9 mouse cellular contexts compared by ENCODE assay signal in the genomic region with DNA sequence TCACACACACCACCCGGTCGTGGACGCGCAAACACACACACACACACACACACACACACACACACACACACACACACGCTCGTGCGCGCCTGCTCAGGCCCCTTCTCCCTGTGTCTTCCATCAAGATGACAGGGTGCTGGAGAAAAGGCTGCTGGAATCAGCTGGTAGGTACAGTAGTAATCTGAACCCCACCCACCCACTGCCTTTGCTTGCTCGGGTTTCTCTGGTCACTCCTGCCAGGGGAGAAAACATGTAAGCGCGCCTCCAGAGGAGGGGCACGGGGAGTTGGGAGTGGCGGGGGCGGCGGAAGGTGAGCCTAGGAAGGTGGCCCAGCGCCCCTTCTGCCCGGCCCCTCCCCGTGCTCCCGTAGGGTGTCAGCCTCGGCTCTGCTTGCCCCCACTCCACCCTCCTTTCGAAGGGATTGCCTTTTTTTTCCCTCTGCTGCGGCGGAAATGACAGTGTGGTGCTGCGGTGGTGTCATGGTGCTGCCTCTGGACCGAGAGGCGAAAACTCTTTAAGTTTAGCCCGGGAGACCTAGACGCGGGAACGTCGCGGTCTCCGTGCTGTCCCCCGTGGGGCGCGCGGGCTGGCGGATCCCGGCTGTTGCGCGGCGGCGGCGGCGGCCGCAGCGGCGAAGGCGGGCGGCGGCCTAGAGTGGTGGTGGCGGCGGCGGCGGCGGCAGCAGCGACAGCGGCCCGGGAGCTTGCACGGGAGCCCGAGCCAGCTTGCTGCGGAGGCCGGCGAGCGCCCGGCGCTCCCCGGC. TPM values are rescaled to one million over a fixed set of nuclear protein-coding genes. Genes with fewer than 3 reads are reported as not detected.
DNase-seq lines count a peak whose midpoint lies in the region; ATAC-seq and TF ChIP-seq lines count a peak whose summit lies in the region.
"Had no signal": no experiment of that assay in that cellular context is flagged by ENCODE, and none has a peak within 500 bp of the region (broad histone marks: within the 10 kb centered on the region; RNA-seq: fewer than 3 reads in every experiment).

Mid2 (plus strand) TSS at position 121 of the 763 bp plus-strand sequence.

- peak within 1 kb of the TSS; percentile 63 for H3K4me3 ChIP-seq in embryonic facial prominence, embryonic 10.5 days
- peak within 1 kb of the TSS; percentile 64 for H3K4me3 ChIP-seq in heart, adult 2 months
- peak within 1 kb of the TSS; percentile 55 for H3K4me3 ChIP-seq in intestine, postnatal 0 days (ENCODE audit: low read depth, low read length)
- H3K4me3 ChIP-seq in limb, embryonic 10.5 days = peak within 1 kb of the TSS; percentile 61
- H3K4me3 ChIP-seq in midbrain, embryonic 12.5 days = peak within 1 kb of the TSS; percentile 55
- peak within 1 kb of the TSS; percentile 55 for H3K4me3 ChIP-seq in stomach, embryonic 15.5 days (replicated peaks)

- TF ChIP-seq CTCF in heart, adult 2 months (IDR thresholded peaks at IDR 0.05) = no peak
- TF ChIP-seq CTCF in intestine, postnatal 0 days (IDR thresholded peaks at IDR 0.05; ENCODE audit: low read depth) = no peak

- peak within 1 kb of the TSS; percentile 70 for H3K4me2 ChIP-seq in intestine, postnatal 0 days (replicated peaks; ENCODE audit: low read depth)
- peak within 1 kb of the TSS; percentile 65 for H3K4me2 ChIP-seq in midbrain, embryonic 12.5 days (replicated peaks)
- H3K4me2 ChIP-seq in stomach, embryonic 15.5 days = peak within 1 kb of the TSS; percentile 56

- 32% methylated on average over 68 of the region's 68 CpGs for WGBS in embryonic facial prominence, embryonic 10.5 days
- 25% methylated on average over 56 of the region's 68 CpGs for WGBS in heart, adult 2 months
- WGBS in intestine, postnatal 0 days = 25% methylated on average over 45 of the region's 68 CpGs
- WGBS in limb, embryonic 10.5 days = 24% methylated on average over 63 of the region's 68 CpGs
- WGBS in midbrain, embryonic 12.5 days = 20% methylated on average over 40 of the region's 68 CpGs
- 11% methylated on average over 56 of the region's 68 CpGs for WGBS in stomach, embryonic 15.5 days

- H3K79me2 ChIP-seq in heart, adult 2 months (replicated peaks; ENCODE audit: control insufficient read depth, insufficient read depth, low read length) = no peaks in the 10 kb centered on the region

- H3K4me1 ChIP-seq in embryonic facial prominence, embryonic 10.5 days = no peaks in the 10 kb centered on the region
- H3K4me1 ChIP-seq in heart, adult 2 months (ENCODE audit: control insufficient read depth, insufficient read depth, low read length) = peaks cover 1% of the 10 kb centered on the region; the same call in 1 of the 2 replicates
- H3K4me1 ChIP-seq in intestine, postnatal 0 days (replicated peaks; ENCODE audit: control insufficient read depth, insufficient read depth, low read length) = no peaks in the 10 kb centered on the region
- no peaks in the 10 kb centered on the region for H3K4me1 ChIP-seq in limb, embryonic 10.5 days
- no peaks in the 10 kb centered on the region for H3K4me1 ChIP-seq in midbrain, embryonic 12.5 days
- no peaks in the 10 kb centered on the region for H3K4me1 ChIP-seq in stomach, embryonic 15.5 days

- peaks cover 99% of the 10 kb centered on the region for H3K27me3 ChIP-seq in embryonic facial prominence, embryonic 10.5 days (replicated peaks; ENCODE audit: low read depth, poor library complexity, severe bottlenecking)
- H3K27me3 ChIP-seq in heart, adult 2 months (ENCODE audit: control insufficient read depth, insufficient read depth, low read length) = no peaks in the 10 kb centered on the region
- no peaks in the 10 kb centered on the region; the same call in 1 of the 2 replicates for H3K27me3 ChIP-seq in intestine, postnatal 0 days (replicated peaks; ENCODE audit: control insufficient read depth, insufficient read depth, low read length)
- H3K27me3 ChIP-seq in limb, embryonic 10.5 days (ENCODE audit: low read depth, poor library complexity, severe bottlenecking) = peaks cover 99% of the 10 kb centered on the region
- peaks cover 72% of the 10 kb centered on the region for H3K27me3 ChIP-seq in midbrain, embryonic 12.5 days
- H3K27me3 ChIP-seq in stomach, embryonic 15.5 days (replicated peaks) = peaks cover 15% of the 10 kb centered on the region; the same call in 1 of the 2 replicates

- peak; percentile 53 for ATAC-seq in intestine, postnatal 0 days
- peak; percentile 78 for ATAC-seq in midbrain, embryonic 12.5 days (ENCODE audit: low FRiP score, low read depth)
- peak; percentile 80 for ATAC-seq in stomach, embryonic 15.5 days (ENCODE audit: insufficient read depth, low FRiP score, low read depth)

- no peaks in the 10 kb centered on the region for H3K36me3 ChIP-seq in embryonic facial prominence, embryonic 10.5 days (replicated peaks)
- H3K36me3 ChIP-seq in heart, adult 2 months (ENCODE audit: control insufficient read depth, insufficient read depth, low read length) = no peaks in the 10 kb centered on the region; the same call in 1 of the 2 replicates
- H3K36me3 ChIP-seq in intestine, postnatal 0 days (ENCODE audit: control insufficient read depth, insufficient read depth) = no peaks in the 10 kb centered on the region
- no peaks in the 10 kb centered on the region for H3K36me3 ChIP-seq in limb, embryonic 10.5 days
- no peaks in the 10 kb centered on the region for H3K36me3 ChIP-seq in midbrain, embryonic 12.5 days
- H3K36me3 ChIP-seq in stomach, embryonic 15.5 days = no peaks in the 10 kb centered on the region

- no peaks in the 10 kb centered on the region for H3K9me3 ChIP-seq in embryonic facial prominence, embryonic 10.5 days
- H3K9me3 ChIP-seq in intestine, postnatal 0 days (ENCODE audit: control insufficient read depth) = no peaks in the 10 kb centered on the region
- H3K9me3 ChIP-seq in limb, embryonic 10.5 days (replicated peaks) = no peaks in the 10 kb centered on the region
- H3K9me3 ChIP-seq in midbrain, embryonic 12.5 days = no peaks in the 10 kb centered on the region
- no peaks in the 10 kb centered on the region for H3K9me3 ChIP-seq in stomach, embryonic 15.5 days

- intact Hi-C loops in heart, adult 2 months (cut with DNase I) = loop anchor here (5.0 kb wide), 2 partner anchors 38 to 57 kb away; no protein-coding TSS in a partner anchor

- peak within 1 kb of the TSS; percentile 77 for H3K9ac ChIP-seq in heart, adult 2 months (ENCODE audit: low read depth, low read length)
- H3K9ac ChIP-seq in intestine, postnatal 0 days (ENCODE audit: low read depth, low read length) = peak within 1 kb of the TSS; percentile 69
- H3K9ac ChIP-seq in midbrain, embryonic 12.5 days (replicated peaks) = peak within 1 kb of the TSS; percentile 56
- peak within 1 kb of the TSS; percentile 50 for H3K9ac ChIP-seq in stomach, embryonic 15.5 days

- H3K27ac ChIP-seq in embryonic facial prominence, embryonic 10.5 days (replicated peaks) = peak within 1 kb of the TSS; percentile 73
- H3K27ac ChIP-seq in heart, adult 2 months = peak within 1 kb of the TSS; percentile 79
- H3K27ac ChIP-seq in intestine, postnatal 0 days (ENCODE audit: low read depth, low read length) = peak within 1 kb of the TSS; percentile 60; the same call in 1 of the 2 replicates
- peak within 1 kb of the TSS; percentile 70 for H3K27ac ChIP-seq in limb, embryonic 10.5 days
- peak within 1 kb of the TSS; percentile 20; the same call in 1 of the 2 replicates for H3K27ac ChIP-seq in midbrain, embryonic 12.5 days (replicated peaks)
- peak within 1 kb of the TSS; percentile 67 for H3K27ac ChIP-seq in stomach, embryonic 15.5 days

- DNase-seq in thymus, postnatal 4 days = peak; percentile 18
- no peak for DNase-seq in thymus, postnatal 10 days (ENCODE audit: low spot score in 2 of 2)
- peak; percentile 50 for DNase-seq in embryonic facial prominence, embryonic 10.5 days (ENCODE audit: low spot score)
- DNase-seq in heart, adult 2 months = peak; percentile 58 to 60
- DNase-seq in limb, embryonic 10.5 days (ENCODE audit: low spot score) = peak; percentile 39

- TF ChIP-seq EP300 in heart, adult 2 months (IDR thresholded peaks at IDR 0.05; ENCODE audit: insufficient read depth, low read depth, low read length) = no peak

- no peak for TF ChIP-seq POLR2A in heart, adult 2 months (IDR thresholded peaks at IDR 0.05; ENCODE audit: insufficient read depth, low read depth, low read length)

RNA-seq across cellular contexts. Expression of gene Mid2, which starts in this region (rescaled TPM):
- 1.7 and 1.8 TPM in 2 replicates for polyA plus RNA-seq in embryonic facial prominence, embryonic 10.5 days (2016; fragmentation: Nextera tagmentation; extraction: Ambion mirVana)
- total RNA-seq in heart, adult 2 months (2021) = 10 to 100 TPM; 15.3 to 19.7 TPM
- polyA plus RNA-seq in heart, adult 2 months (2012; rRNA removed) = 6.6 and 12.9 TPM in 2 replicates
- 2.6 TPM in 2 replicates for polyA plus RNA-seq in intestine, postnatal 0 days (2015; fragmentation: Nextera tagmentation; extraction: Ambion mirVana)
- polyA plus RNA-seq in limb, embryonic 10.5 days (2016; fragmentation: Nextera tagmentation; extraction: Ambion mirVana) = 1.3 TPM in 2 replicates
- polyA plus RNA-seq in midbrain, embryonic 12.5 days (2016; fragmentation: Nextera tagmentation; extraction: Ambion mirVana) = 4.3 and 4.6 TPM in 2 replicates
- polyA plus RNA-seq in stomach, embryonic 15.5 days (2015; fragmentation: Nextera tagmentation; extraction: Ambion mirVana) = 4.1 and 5.1 TPM in 2 replicates
- total RNA-seq: MEL had no signal

Comparison
In these comparisons a context has a peak if more than half of its experiments do, and no peak if none do; other contexts are left out.
1. DNase-seq: peak in thymus, postnatal 4 days (single experiment), embryonic facial prominence, embryonic 10.5 days (single experiment), heart, adult 2 months (2 of 2) and limb, embryonic 10.5 days (single experiment); none in thymus, postnatal 10 days (0 of 2).
2. H3K27ac ChIP-seq: peak in every context shown above with its lines; median percentile 79 in heart, adult 2 months; 73 in embryonic facial prominence, embryonic 10.5 days; 70 in limb, embryonic 10.5 days; 67 in stomach, embryonic 15.5 days; 60 in intestine, postnatal 0 days; 20 in midbrain, embryonic 12.5 days.
3. Peak in every context shown above with its lines, with median percentiles within 50 percentile points of each other: H3K4me3 ChIP-seq, H3K9ac ChIP-seq, ATAC-seq and H3K4me2 ChIP-seq.